Mouse (Mus musculus) liver, embryonic 16.5 days (tissue): Measurements from ENCODE around the gene Ush1g. TPM values are rescaled to one million over a fixed set of nuclear protein-coding genes. Genes with fewer than 3 reads are reported as not detected.

ENCODE experiments used
- ATAC-seq: fragments of 200-750 bp; cut with Nextera tagmentation; 2 replicates; pipeline ENCODE4 v1.8.0; 2017; ENCODE audit warnings: low read depth, mild to moderate bottlenecking, moderate number of reproducible peaks, moderate library complexity
- H3K27ac ChIP-seq: fragments of 300-500 bp; sonication (generic); 2 replicates; pipeline ENCODE4 v1.5.1; 2014; ENCODE audit warnings: mild to moderate bottlenecking, low read length
- H3K27me3 ChIP-seq: fragments of 300-500 bp; sonication (generic); 2 replicates; pipeline ENCODE4 v1.6.1; 2014; ENCODE audit warnings: low read depth, low read length, mixed read lengths; ENCODE audit not compliant: control insufficient read depth, insufficient read depth
- H3K36me3 ChIP-seq: fragments of 300-500 bp; sonication (generic); 2 replicates; pipeline ENCODE4 v1.6.1; 2014; ENCODE audit warnings: mild to moderate bottlenecking; ENCODE audit not compliant: control insufficient read depth, insufficient read depth
- H3K4me1 ChIP-seq: fragments of 300-500 bp; sonication (generic); 2 replicates; pipeline ENCODE4 v1.6.1; 2014; ENCODE audit warnings: low read depth, low read length, mixed read lengths; ENCODE audit not compliant: control insufficient read depth
- H3K4me2 ChIP-seq: fragments of 300-500 bp; sonication (generic); 2 replicates; pipeline ENCODE4 v1.6.1; 2014; ENCODE audit warnings: low read depth, low read length, mixed read lengths
- H3K4me3 ChIP-seq: fragments of 300-500 bp; sonication (generic); 2 replicates; pipeline ENCODE4 v1.5.1; 2014; ENCODE audit warnings: low read depth, mild to moderate bottlenecking, low read length
- H3K9ac ChIP-seq: fragments of 300-500 bp; sonication (generic); 2 replicates; pipeline ENCODE4 v1.6.1; 2014; ENCODE audit warnings: low read depth, low read length
- H3K9me3 ChIP-seq: fragments of 300-500 bp; sonication (generic); replicated peaks from 2 replicates; pipeline ENCODE4 v1.6.1; 2016; ENCODE audit warnings: low read length; ENCODE audit not compliant: control insufficient read depth
- WGBS: fragments of 180-500 bp; shearing (Covaris S2); extraction: QIAGEN DNeasy Blood & Tissue Kit; methylation state at CpG from one replicate; pipeline ENCODE4 v1.1.7; 2014; ENCODE audit not compliant: insufficient replicate concordance; 5-methylcytosine and 5-hydroxymethylcytosine counted together
- polyA plus RNA-seq: library from polyadenylated mRNA; unstranded; fragments of >200 nt; fragmentation: Nextera tagmentation; extraction: Ambion mirVana; gene quantifications from 2 replicates; pipeline ENCODE4 v1.2.1, GENCODE M21; 2015

Gene Ush1g
- polyA plus RNA-seq, 1 experiment from 2014 or later: 0.09 TPM

GRCm38 (mm10) chr11:115319704-115320383 is 2.0 kb downstream of the Ush1g start:
- no peak overlapping the region for H3K9ac ChIP-seq
- peaks cover 92% of the 10 kb centered on the region for H3K27me3 ChIP-seq
- ATAC-seq: no peak
- H3K4me2 ChIP-seq: no peak overlapping the region
- H3K9me3 ChIP-seq: no peaks in the 10 kb centered on the region
- H3K36me3 ChIP-seq: no peaks in the 10 kb centered on the region
- H3K4me3 ChIP-seq: no peak overlapping the region
- H3K4me1 ChIP-seq: no peaks in the 10 kb centered on the region; the same call in 1 of the 2 replicates
- no peak overlapping the region for H3K27ac ChIP-seq
- 4% methylated on average over 18 of the region's 18 CpGs for WGBS

GRCm38 (mm10) chr11:115318245-115319027 is 3.4 kb downstream of the Ush1g start:
- no peak overlapping the region for H3K27ac ChIP-seq
- no peak overlapping the region for H3K4me3 ChIP-seq
- no peaks in the 10 kb centered on the region; the same call in 1 of the 2 replicates for H3K4me1 ChIP-seq
- no peaks in the 10 kb centered on the region for H3K36me3 ChIP-seq
- H3K27me3 ChIP-seq: peaks cover 78% of the 10 kb centered on the region
- ATAC-seq: no peak
- H3K9ac ChIP-seq: no peak overlapping the region
- H3K4me2 ChIP-seq: no peak overlapping the region
- WGBS: 6% methylated on average over 63 of the region's 63 CpGs
- H3K9me3 ChIP-seq: no peaks in the 10 kb centered on the region

GRCm38 (mm10) chr11:115317204-115317603 is 4.6 kb downstream of the Ush1g start:
- Histone ChIP-seq H3K4me2 (no peak overlapping the region), H3K4me1 (no peaks in the 10 kb centered on the region; the same call in 1 of the 2 replicates), H3K9ac (no peak overlapping the region), H3K9me3 (no peaks in the 10 kb centered on the region), H3K36me3 (no peaks in the 10 kb centered on the region), H3K27me3 (peaks cover 68% of the 10 kb centered on the region), H3K27ac (no peak overlapping the region), H3K4me3 (no peak overlapping the region)
- no peak for ATAC-seq
- 51% methylated on average over 7 of the region's 7 CpGs for WGBS

- H3K4me3 ChIP-seq: no peak overlapping the region
- H3K9me3 ChIP-seq: no peaks in the 10 kb centered on the region
- H3K27me3 ChIP-seq: peaks cover 38% of the 10 kb centered on the region
- 34% methylated on average over 2 of the region's 2 CpGs for WGBS
- H3K4me1 ChIP-seq: no peaks in the 10 kb centered on the region
- no peak for ATAC-seq
- no peak overlapping the region for H3K9ac ChIP-seq
- no peaks in the 10 kb centered on the region for H3K36me3 ChIP-seq
- no peak overlapping the region for H3K4me2 ChIP-seq
- H3K27ac ChIP-seq: no peak overlapping the region
Observed at GRCm38 (mm10) chr11:115314249-115314648, 7.6 kb downstream of the Ush1g start.

GRCm38 (mm10) chr11:115308781-115309180 is 13.1 kb downstream of the Ush1g start:
- 0 out of 2 replicates have a peak, but pooled peaks cover 2% of the 10 kb centered on the region for H3K27me3 ChIP-seq
- H3K4me2 ChIP-seq: no peak overlapping the region
- no peak for ATAC-seq
- no peaks in the 10 kb centered on the region for H3K9me3 ChIP-seq
- 36% methylated on average over 1 of the region's 1 CpGs for WGBS
- H3K4me1 ChIP-seq: no peaks in the 10 kb centered on the region
- no peak overlapping the region for H3K27ac ChIP-seq
- no peak overlapping the region for H3K9ac ChIP-seq
- H3K36me3 ChIP-seq: no peaks in the 10 kb centered on the region
- no peak overlapping the region for H3K4me3 ChIP-seq

- Histone ChIP-seq H3K4me1 (no peaks in the 10 kb centered on the region), H3K4me2 (no peak within 1 kb of the TSS), H3K4me3 (no peak within 1 kb of the TSS), H3K27ac (no peak within 1 kb of the TSS), H3K9ac (no peak within 1 kb of the TSS), H3K27me3 (no peaks in the 10 kb centered on the region), H3K9me3 (no peaks in the 10 kb centered on the region), H3K36me3 (no peaks in the 10 kb centered on the region)
- 29% methylated on average over 8 of the region's 8 CpGs for WGBS
- no peak for ATAC-seq
Observed at GRCm38 (mm10) chr11:115306863-115307262, 15.0 kb downstream of the Ush1g start, which contains the start of gene Otop2. Gene Otop2, plus strand, starts transcription at chr11:115307163.

GRCm38 (mm10) chr11:115303167-115303566 is 18.7 kb downstream of the Ush1g start:
- Histone ChIP-seq H3K4me1 (no peaks in the 10 kb centered on the region), H3K27me3 (peaks cover 3% of the 10 kb centered on the region; the same call in 1 of the 2 replicates), H3K4me2 (no peak overlapping the region), H3K4me3 (no peak overlapping the region), H3K27ac (no peak overlapping the region), H3K9ac (no peak overlapping the region), H3K36me3 (no peaks in the 10 kb centered on the region), H3K9me3 (no peaks in the 10 kb centered on the region)
- ATAC-seq: no peak
- 47% methylated on average over 8 of the region's 8 CpGs for WGBS

- Histone ChIP-seq H3K9me3 (no peaks in the 10 kb centered on the region), H3K9ac (no peak overlapping the region), H3K36me3 (no peaks in the 10 kb centered on the region), H3K27ac (no peak overlapping the region), H3K27me3 (peaks cover 15% of the 10 kb centered on the region; the same call in 1 of the 2 replicates), H3K4me1 (no peaks in the 10 kb centered on the region), H3K4me2 (no peak overlapping the region), H3K4me3 (no peak overlapping the region)
- WGBS: 54% methylated on average over 2 of the region's 2 CpGs
- no peak for ATAC-seq
Observed at GRCm38 (mm10) chr11:115301351-115301750, 20.5 kb downstream of the Ush1g start.

- no peaks in the 10 kb centered on the region for H3K36me3 ChIP-seq
- no peak overlapping the region for H3K27ac ChIP-seq
- no peak overlapping the region for H3K4me2 ChIP-seq
- H3K27me3 ChIP-seq: peaks cover 15% of the 10 kb centered on the region; the same call in 1 of the 2 replicates
- H3K9ac ChIP-seq: no peak overlapping the region
- no peaks in the 10 kb centered on the region for H3K9me3 ChIP-seq
- WGBS: 58% methylated on average over 4 of the region's 4 CpGs
- H3K4me1 ChIP-seq: no peaks in the 10 kb centered on the region
- no peak overlapping the region for H3K4me3 ChIP-seq
- no peak for ATAC-seq
Observed at GRCm38 (mm10) chr11:115300745-115301144, 21.1 kb downstream of the Ush1g start.
